Mouse (Mus musculus) thymus, postnatal 14 days (tissue): ENCODE results near the gene Iffo2.

ENCODE experiments used
- DNase-seq: peaks from one replicate; pipeline ENCODE4 v3.0.0; 2021

Gene Iffo2

DNA sequence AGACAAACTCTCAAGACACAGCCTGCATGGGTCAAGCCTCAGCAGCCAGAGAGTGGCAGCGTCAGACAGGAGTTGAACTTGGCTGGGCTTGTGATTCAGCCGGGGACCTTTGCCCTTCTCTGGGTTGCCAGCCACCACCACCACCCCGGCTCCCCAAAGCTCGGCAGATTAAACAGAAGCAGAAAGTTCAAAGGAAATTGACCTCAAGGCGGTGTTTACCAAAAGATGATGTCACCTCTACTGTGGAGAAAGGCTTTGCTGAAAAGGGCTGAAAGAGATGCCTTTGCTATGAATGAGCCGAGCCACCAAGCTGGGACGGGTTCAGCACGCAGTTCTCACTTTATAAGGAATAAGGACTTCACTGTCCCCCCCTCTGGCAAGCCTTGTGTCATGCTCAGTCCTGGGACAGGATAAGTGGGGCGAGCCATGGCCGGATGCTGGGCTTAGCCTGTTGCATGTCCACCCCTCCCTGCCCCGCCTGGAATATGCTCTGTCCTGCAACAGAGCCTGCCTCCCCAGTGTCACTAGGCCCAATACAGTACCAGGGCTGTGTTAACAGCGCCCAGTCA is 4.9 kb downstream of the Iffo2 start:
- DNase-seq = no peak

DNA sequence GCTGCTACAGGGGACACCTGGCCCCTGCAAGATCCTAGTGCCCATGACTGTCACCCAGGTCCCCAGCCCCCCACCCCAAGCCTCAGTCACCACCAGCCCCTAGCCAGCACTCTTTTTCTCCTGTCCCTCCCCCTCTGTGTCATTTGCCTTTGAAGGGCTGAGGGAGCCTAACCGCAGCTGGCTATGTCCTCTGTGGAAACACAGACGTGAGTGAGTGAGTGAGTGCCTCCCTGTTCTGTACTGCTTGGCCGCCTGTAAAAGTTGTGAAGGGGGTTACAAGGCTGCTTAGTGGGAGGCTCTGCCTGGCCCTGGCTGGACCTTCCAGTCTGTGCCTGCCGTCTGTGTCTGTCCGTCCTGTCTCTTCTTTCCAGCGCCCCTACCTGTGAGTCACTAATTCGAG is 5.4 kb downstream of the Iffo2 start:
- DNase-seq = no peak

DNA sequence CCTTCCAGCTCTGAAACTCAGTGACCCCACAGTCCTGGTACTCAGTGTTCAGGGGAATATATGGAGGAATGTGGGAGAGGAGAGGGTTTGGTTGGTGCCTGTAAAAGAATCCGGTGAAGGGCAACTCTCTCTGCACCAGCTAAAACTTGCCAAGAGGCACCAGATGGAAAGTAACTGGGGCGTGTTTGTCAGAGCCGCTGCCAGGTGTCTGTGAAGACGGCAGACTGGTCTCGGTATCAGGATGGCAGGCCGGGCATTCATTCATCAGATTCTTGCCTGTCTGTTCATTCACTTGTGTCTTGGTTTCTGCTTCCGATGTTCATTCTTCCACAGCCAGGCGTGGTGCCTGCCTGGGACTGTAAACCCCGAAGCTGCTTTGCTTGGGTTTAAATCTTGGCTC is 6.4 kb downstream of the Iffo2 start:
- DNase-seq = no peak

DNA sequence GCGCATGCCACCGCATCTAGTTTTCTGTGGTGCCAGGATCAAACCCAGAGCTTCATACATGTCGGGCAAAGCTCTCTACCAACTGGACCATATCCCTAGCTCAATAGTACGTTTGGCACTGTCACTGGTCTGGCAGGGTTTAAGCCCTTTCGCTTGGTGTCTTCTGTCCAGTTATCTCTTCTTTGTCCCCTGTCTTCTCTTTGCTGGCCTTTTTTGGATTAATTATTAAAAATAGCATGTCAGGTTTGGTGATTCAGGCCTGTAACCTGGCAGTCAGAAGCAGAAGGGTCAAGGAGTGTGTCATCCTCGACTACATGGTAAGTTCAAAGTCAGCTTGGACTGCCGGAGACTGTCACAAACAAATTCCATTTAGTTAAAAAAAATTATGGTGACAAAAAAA is 10.4 kb downstream of the Iffo2 start:
- no peak for DNase-seq

DNA sequence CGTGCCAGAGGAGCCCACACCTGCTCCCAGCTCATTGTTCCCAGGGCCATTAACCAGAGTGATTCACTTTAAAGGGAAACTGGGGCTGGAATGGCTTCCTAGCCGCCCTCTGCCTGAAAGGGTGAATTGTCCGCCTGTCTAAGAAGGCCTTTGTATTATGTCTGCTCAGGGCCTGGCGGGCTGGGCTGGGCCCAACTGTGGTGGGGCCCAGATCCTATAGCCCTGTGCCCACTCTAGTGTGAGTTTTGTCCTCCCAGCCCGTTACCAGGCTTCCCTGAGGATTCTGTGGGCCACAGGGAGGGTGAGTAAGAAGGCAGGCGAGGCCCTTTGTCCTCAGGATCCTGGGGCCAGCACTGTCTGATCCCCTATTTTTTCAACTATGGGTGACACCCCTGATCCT is 15.4 kb downstream of the Iffo2 start:
- no peak for DNase-seq

DNA sequence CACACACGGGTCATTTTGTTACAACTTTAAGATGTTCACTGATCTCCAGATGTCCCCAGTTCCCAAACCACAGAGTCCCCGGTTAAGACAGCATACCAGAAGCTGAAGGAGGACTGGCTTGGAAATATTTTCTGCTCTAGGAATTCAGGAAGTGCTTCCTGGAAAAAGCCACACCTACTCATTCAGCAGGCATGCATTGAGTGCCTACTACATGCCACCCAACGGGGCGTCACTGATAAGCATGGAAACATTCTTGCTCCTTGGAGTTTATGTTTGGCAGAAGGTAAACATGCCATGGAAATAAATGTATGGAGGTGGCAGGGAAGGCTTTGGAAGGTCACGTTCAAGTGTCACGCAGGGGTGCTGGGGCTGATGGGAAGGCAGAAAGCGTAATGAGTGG is 19.1 kb downstream of the Iffo2 start:
- DNase-seq = no peak

DNA sequence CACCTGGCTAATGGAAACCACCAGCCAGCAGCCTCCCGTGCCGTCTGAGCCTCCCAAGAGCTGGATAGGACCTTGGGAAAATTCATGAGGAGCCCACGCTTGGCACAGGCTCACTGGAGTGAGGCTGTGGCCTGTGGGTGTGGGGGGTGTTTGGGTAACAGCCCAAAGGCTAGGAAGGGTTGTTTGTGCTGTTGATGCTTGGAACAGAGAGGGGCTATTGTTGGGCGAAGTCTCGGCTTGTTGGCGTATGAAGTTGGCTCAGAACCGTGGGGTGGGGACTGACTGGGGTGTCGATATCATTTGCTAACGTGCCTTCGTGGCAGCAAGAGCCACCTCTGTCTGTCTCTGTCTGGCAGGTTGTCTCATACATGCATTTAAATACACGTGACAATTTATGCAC is 24.9 kb downstream of the Iffo2 start:
- DNase-seq = no peak

DNA sequence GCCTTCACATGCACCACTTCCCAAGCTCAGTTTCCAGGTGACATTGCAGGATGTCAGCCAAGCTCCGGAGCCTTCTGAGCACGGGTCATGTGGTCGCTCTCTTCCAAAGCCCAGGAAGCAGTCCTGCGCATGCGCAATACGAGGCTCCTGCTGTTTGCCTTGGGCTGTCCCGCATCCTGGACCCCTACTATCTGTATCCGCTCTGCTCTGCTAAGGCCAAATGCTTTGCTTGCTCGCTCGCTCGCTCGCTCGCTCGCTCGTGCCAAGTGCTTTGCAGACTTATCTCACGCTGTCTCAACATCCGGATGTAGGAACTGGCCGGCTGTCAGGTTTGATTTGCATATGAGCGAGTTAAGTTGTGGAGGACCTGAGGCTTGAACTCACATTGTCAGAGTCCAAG is 25.6 kb downstream of the Iffo2 start:
- no peak for DNase-seq

DNA sequence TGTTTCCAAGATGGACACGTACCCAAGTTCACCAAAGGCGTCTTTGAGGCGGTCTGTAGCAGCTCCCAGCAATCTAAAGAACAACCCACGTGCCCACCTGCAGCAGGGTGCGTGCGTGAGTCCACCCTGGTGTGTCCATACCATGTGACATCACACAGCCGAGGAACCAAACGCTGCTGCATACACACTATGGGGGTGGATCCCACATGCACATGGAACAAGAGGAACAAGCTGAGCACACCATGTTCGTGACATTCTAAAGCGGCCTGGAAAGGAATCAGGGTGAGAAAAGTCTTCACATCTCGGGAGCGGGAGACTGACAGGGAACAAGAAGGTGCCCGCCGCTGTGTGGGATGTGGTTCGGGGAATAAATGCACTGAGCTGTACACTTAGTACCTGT is 38.0 kb downstream of the Iffo2 start:
- DNase-seq = no peak

DNA sequence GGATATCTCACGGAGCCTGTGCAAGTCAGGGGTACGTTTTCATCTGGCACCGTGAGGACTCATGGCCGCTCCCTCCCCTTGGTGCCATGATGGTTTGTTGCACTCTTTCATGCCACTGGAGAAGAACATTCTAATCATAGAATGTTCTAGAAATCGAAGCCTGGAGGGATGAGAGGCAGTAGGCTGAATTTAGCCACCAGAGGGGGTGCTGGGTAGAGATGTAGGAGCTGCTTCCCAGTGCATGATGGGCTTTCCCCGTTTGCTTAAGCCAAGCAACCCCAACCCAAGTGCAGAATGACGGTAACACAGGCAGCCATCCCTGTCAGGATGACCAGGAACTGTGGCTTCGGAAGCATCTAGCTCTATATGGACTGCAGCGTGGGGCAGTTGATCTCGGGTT is 40.4 kb downstream of the Iffo2 start:
- peak; percentile 54 for DNase-seq

DNA sequence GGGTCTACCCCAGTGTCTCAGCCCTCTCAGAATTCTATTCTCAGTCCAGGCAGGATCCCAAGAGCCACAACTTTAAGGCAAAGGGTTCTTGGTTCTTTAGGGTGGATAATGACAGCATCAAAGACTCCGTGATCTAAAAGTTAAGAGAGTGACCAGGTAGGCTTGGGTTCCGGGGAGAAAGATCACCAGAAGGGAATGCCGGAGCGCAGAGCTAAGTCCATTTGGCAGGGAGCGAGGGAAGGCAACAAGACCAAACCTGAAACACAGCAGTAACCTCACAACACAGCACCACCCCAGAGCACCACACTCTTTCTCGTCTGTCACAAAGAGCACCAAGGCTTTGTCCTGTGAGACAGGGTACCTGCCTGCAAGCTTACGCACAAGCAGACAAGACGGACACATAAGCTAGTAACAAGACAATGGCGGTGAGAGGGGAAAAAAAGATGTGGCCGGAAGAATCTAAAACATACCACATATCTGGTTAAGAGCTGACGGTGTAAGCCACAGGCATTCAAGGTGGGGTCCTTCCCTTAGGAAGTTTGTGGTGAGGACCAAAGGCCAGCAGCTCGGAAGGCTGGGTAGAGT is 42.7 kb downstream of the Iffo2 start:
- no peak for DNase-seq

DNA sequence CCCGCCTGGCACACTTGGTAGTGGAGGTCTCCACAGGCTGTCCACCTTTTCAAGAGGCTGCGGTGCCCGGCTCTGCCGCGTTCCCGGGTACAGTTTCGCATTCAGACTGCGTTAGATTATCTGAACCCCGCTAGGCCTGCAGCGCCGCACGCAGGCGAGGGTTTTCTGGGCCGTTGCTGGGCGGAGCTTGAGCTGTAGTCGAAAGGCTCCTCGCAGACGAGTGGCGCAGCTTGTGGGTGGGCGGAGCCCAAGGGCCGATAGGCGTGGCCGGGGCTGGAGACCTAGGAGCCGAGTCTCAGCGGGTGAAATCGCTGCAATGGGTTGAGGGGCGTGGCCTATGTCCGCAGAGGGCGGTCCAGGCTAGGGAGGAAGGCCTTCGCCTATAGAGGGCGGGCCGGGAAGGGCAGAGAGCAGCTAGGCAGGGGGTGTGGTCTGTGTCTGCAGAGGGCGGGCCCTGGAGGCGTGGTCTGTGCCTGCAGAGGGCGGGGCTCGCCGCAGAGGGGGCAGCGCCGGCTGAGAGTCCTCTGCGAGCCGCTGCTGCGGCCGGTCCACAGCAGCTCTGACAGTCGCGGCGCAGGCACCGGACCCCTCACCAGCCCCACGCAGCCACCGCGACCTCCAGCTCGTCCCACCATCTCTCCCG is 43.9 kb downstream of the Iffo2 start:
- peak; percentile 99 for DNase-seq

DNA sequence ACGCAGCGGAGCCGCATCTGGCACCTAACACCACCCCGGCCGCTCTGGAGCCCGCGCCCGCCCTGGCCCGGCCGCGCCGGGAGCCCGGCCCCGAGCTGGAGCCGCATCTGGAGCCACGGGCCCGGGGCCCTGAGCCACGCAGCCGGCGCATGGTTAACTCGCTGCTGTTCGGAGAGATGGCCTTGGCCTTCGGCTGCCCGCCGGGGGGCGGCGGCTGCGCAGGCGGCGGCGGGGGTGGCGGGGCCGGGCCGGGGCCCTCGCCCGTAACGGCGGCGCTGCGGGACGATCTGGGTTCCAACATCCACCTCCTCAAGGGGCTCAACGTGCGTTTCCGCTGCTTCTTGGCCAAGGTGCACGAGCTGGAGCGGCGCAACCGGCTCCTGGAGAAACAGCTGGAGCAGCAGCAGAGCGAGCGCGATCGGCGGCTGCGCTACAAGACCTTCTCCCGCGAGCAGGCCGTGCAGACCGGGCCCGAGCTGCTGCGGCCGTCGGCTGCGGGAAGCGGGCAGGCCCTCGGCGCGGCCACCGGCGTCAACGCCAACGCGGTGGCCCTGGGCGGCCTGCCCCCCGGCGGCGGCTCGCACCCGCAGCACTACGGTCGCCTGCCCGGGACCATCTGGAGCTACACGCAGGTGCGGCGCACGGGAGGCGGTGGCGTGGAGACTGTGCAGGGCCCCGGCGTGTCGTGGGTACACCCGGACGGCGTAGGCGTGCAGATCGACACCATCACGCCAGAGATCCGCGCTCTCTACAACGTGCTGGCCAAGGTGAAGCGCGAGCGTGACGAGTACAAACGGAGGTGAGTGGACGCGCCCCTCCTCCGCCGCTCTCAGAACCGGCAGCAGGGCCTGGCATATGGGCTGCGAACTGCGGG is 44.7 kb downstream of the Iffo2 start:
- DNase-seq = peak; percentile 71

DNA sequence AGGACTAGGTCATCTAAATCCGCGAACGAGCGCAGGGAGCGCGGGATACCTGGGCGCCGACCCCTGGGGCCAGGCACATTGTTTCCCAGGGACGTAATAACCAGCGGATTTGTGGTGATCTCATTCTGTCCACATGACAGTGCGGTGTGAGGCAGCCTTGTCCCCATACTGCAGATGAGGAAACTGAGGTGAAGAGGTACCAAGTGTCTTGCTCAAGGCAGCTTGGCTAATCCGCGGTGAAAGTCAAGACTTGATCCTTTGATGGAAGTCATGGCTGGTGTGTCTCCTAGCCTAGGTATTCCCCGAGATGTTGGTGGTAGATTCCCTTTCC is 45.3 kb downstream of the Iffo2 start:
- DNase-seq = no peak

DNA sequence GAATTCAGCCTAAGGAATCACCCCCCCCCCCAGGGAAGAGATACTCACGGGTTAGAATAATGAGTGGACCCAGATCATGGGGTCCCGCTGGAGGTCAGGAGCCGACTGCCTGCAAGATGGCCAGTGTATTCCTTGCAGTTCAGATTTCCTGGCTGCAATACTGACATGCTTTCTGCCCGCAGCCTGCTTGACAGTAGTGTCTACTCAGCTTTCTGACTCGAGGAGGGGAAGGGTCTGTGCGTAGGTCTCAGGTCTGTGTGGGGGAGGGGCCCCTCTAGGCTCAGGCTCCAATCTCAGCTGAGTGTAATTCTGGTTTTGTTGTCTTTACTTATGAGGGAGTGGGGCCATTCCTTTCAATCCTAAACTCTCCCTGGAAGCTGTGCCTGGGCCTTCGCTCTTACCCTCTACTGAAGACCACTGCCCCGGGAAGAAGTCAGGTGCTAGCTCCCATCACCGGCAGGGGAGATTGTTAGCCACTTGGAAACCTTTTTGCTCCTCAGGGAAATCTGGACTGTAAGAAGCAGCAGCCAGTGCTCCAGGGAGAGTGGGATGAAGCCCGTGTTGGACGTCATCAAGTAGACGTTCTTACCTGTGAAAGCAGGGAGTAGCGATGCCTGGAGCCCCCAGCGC is 46.0 kb downstream of the Iffo2 start:
- DNase-seq = no peak

DNA sequence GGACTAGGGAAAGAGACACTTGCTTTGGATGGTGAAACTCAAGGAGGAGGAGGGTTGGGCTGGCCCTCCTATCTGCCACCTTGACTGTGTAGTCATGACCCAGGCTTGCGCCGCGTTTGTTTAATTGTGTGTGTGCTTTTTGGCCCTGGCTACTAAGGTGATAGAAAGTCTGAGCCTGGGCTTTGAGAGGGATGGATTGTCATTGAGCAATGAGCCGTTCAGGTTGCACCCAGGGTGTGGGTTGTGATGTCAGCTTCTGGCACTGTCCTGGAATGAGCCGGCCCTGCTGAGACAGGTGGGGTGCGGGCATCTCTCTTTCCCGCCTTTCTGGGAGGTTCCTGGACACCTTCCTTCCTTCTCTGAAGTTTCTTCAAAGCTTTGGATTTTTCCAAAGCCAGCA is 46.7 kb downstream of the Iffo2 start:
- no peak for DNase-seq

DNA sequence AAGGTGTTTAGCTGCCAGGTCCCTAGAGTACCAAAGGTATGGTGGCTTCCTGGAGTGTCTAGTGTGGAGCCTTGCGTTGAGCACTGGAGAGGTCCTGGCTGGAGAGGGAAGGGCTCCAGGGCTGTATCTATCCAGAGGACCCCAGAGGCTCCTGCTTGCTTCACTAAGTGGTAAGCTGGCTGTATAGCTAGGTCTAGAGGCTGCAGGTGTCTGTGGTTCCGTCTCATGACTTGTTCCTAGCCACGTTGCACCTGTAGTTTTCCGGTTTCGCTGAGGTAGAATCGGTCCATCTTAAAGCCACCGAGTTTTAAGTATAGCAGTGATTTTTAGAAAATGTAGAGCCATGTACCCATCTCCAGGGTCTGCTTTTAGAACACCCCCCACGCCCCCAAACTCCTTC is 48.0 kb downstream of the Iffo2 start:
- no peak for DNase-seq

DNA sequence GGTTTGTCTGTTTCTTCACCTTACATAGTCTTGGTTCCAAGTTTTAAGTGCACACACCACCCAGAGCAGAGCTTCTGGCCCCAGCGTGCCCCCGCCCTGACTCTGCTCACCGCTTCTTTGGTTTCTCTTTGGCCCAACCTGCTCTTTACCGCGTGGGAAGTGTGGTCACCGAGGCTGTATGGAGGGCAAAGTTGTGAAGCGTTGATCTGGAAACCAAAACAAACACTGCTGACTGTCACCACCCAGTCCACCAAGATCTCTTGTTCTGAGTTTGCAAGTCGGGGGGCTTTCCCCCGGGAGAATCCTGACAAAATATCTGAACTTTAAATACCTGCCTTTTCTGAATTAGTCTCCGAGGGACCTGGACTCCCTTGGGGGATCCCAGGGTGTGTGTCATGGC is 48.7 kb downstream of the Iffo2 start:
- DNase-seq = no peak

DNA sequence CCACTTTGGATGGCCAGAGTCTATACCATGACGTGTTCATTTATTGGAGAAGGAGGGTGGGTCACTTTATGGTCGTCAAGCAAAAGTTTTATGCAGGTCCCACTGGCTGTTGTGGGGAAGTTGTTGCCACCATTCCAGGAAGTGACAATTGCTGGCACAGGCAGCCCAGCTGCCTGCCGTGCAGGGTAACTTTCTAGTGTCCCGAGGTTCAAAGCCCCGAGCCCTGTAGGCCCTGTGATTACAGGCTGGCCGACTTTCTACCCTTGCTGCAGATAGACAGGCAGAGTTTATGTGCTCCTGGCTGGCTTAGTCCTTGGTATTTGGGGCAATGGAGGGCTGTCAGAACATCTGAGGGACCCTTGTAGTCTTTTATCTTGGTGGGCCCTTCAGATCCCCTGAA is 49.1 kb downstream of the Iffo2 start:
- no peak for DNase-seq

DNA sequence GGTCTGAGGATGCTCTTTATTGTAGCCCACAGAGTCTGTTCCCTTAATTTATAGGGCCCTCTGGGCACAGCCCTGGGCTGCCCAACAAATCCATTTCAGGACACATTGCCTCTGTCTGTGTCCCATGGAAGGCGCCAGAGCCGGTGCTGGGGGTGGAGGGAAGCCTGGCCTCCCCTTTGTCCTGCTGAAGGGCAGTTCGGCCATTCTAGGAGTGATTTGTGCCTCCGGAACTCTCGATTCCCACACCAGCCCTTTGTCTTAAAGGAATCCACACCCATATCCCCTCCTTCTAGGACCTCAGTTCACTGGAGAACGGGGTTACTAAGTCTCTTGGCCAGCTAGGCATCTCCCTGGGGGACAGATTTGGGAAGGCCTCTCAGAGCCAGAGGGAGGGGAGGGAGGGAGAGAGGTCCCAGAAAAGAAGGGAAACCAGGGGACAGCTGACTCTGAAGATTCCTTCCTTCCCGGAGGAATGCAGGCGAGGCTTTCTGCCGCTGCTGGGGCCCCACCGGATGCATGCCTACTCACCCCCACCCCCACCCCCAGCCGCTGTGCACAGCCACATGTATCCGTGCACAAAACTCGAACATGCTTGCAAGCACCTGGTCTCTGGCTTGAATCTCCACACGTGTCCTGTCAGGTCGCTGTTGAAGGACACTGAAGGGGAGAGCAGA is 50.5 kb downstream of the Iffo2 start:
- no peak for DNase-seq

DNA sequence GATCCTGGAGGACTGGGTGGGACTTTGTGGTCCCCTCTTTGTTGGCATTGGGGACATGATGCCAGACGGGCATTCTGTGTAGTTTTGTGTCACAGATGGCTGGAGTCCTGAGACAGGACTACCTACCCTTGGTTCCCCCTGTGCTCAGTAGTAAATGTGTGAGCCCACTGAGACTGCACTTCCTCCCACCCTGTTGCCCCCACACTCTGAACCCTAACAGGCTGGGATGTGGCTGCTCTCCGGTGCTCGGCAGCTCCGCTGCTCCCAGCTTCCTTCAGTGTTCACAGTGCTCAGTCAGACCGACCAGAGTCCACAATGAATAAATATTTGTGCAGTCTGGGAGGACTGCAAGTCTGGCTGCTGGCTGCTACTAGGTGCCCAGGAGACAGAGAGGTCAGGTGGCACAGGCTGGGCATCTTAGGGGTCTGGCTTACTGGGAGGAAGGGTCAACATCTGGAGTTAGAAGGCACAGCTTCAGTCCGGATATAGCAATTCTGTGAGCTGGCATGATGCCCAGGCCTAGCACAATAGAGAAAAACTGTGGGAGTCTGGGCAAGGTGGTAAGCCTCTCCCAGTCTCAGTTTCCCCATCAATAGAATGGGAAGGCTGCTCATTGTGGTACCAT is 51.2 kb downstream of the Iffo2 start:
- DNase-seq = no peak

DNA sequence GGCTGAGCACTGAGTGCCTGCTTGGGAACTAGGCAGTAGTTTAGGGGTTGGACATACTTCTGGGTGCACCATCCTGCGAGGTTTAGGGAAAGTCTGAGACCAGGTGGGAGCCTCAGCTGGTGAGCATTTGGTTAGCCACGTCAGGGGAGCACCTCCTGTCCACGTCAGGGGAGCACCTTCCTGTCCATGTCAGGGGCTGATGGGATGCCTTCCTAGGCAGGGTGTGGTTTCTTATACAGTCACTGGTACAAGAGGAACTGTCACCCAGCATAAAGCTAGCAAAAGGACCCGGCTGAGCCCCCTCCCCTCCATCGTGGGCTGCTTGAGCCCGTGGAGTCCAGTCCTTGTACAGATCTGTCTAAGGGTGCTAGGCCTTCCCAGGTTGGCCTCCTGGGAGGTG is 52.0 kb downstream of the Iffo2 start:
- no peak for DNase-seq

DNA sequence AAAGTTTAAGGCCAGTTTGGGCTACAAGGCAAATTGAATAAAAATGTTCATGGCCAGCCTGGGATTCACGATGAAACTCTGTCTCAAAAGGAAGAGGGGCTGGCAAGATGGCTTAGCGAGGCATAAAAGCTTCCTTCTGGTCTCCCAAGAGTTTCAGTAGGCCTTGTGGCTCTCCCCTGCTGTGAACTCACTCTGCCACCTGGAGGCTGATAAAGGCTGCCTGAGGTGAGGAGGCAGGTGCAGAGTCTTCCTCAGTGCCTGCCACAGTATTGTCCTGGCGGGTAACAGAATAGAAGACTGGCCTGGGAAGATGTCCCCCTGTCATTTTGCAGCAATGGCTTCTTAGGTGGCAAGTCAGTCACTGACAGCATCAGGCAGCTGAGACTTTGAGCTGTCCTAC is 52.6 kb downstream of the Iffo2 start:
- no peak for DNase-seq
